Mouse (Mus musculus) megakaryocyte-erythroid progenitor cell, adult 5 weeks (primary cell): Measurements from ENCODE around the gene Pla2g3. TPM values are rescaled to one million over a fixed set of nuclear protein-coding genes. Genes with fewer than 3 reads are reported as not detected.

Experiments
- polyA plus RNA-seq: library from polyadenylated mRNA; stranded (reverse); fragments of >175 nt; gene quantifications from 2 replicates; pipeline ENCODE4 v1.2.3, GENCODE M21; 2012

The Pla2g3 gene
- polyA plus RNA-seq: 0.07 and 0.15 TPM in 2 replicates

DNA sequence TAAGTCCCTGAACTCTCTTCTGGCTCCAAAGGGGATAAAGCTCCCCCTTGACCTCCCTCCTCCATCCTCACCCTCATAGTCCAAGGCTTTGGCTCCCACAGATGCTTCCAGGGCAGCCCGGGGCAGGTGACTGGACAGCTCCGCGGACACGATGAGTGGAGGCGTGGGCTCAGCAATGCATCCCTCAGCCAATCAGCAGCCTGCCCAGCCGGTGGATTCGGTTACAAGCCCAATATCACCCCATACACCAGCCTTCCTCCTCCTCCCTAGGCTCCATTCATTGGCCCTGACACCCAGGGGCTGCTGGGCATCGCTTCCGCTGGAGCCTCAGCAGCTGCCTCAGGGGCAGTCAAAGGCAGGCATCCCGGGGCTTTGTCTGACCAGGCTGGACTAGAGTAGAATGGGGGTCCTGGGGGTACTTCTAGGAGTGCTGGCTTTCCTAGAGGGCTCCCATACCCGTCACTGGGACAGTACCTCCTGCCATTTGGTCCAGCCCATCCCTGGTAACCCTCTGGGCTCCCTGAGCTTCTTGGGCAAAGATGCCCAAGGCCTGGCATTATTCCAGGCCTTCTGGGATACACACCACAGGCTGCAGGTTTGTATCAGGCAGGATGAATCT, at the start of gene Pla2g3:
TSS of gene Pla2g3 (plus strand) at position 333 of the 619 bp plus-strand sequence.

GRCm38 (mm10) chr11:3452167-3452639, 35.9 kb upstream of the Pla2g3 start, which contains the start of gene Rnf185:
TSS of gene Rnf185 (minus strand) at chr11:3452363.

DNA sequence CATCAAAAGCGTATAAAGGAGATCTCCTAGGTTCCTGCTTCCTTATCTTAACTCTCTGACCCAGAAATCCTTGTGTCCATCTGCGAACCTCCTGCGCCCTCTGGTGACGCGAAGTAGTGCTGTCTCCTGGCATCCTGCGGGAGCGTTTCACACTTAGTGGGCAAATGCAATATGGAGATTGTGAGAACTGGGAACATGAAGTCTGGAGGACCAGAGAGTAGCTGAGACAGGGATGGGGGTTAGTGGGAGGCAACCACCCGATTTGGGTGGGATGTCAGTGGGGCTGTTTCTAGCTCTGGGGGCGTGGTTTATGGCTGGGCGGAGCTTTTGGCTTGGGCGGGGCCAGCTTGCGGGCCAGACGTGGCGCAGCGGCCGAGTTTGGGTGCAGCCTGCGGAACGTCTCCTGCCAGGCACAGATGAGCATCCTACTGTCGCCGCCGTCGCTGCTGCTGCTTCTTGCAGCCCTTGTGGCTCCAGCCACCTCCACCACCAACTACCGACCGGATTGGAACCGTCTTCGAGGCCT, 26.5 kb downstream of the Pla2g3 start, which contains the start of gene Selenom:
TSS of gene Selenom (plus strand) at position 156 of the 526 bp plus-strand sequence.

DNA sequence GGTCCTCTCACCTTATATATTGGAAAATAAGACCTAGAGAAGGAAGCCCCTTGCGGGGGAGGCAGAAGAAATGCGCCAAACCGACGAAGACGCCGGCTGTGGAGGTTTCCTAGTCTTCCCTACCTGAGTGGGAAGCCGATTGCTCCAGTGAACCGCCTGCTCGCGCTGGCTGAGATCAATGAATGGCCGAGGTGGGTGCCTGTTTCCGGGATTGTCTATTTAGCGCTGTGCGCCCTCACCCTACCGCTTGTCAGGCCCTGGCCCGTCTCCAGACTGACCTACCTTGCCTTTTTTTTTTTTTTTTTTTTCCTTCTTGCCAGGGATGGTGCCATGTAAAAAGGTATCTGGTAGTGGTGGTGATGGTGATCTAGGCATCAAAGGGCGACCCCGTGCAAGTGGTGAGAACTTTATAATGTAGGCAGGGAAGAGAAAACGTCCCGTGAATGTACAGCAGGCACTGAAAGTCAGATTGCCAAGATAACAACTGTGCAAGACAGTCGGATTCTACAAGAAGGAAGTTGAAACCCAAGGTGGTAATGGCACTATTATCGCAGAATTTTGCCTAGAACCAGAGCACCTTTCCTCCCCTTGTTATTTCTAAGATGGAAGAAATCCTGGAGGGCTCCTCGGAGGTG, 52.5 kb downstream of the Pla2g3 start, which contains the start of gene Smtn:
TSS of gene Smtn (minus strand) at position 162 of the 635 bp plus-strand sequence.

Other genes with a start within 250 kb of the Pla2g3 start
- 97.1 and 100 TPM in 2 replicates for gene Drg1, start 221.9 kb upstream of the Pla2g3 start, polyA plus RNA-seq
- 133 and 141 TPM in 2 replicates for gene Patz1, start 199.4 kb upstream of the Pla2g3 start, polyA plus RNA-seq
- gene Pik3ip1, start 157.9 kb upstream of the Pla2g3 start, polyA plus RNA-seq: 122 and 162 TPM in 2 replicates
- gene Limk2, start 79.1 kb upstream of the Pla2g3 start, polyA plus RNA-seq: 25.4 and 28.5 TPM in 2 replicates
- gene Rnf185, start 35.9 kb upstream of the Pla2g3 start, polyA plus RNA-seq: 2.4 and 2.8 TPM in 2 replicates
- 1.8 and 3.3 TPM in 2 replicates for gene Inpp5j, start 16.5 kb downstream of the Pla2g3 start, polyA plus RNA-seq
- 93.2 and 152 TPM in 2 replicates for gene Selenom, start 26.4 kb downstream of the Pla2g3 start, polyA plus RNA-seq
- gene Smtn, start 52.3 kb downstream of the Pla2g3 start, polyA plus RNA-seq: 40.7 and 48.1 TPM in 2 replicates
- gene Morc2a, start 160.9 kb downstream of the Pla2g3 start, polyA plus RNA-seq: 5.3 and 6.7 TPM in 2 replicates